Mouse (Mus musculus) skeletal muscle tissue, adult 2 months (tissue): ENCODE results near the gene Rfx8.
A peak's percentile ranks its signal among the peaks of the same experiment; 100 is the strongest.
"Not testable (repeated sequence)": the region's sequence is repeated elsewhere in the genome, so short reads cannot be mapped to it uniquely, and the experiment has no call there.

Experiments
- DNase-seq: peaks from one replicate; pipeline ENCODE4 v3.0.0-alpha.2; 2012; ENCODE audit warnings: low read depth, low spot score

Gene Rfx8

GRCm38 (mm10) chr1:39694756-39695155 lies 26.0 kb downstream of the Rfx8 start:
- DNase-seq, result no peak

- no peak for DNase-seq
Observed at GRCm38 (mm10) chr1:39691974-39692373, 28.8 kb downstream of the Rfx8 start.

GRCm38 (mm10) chr1:39691061-39691460 lies 29.7 kb downstream of the Rfx8 start:
- DNase-seq, result no peak

GRCm38 (mm10) chr1:39688573-39688972 lies 32.2 kb downstream of the Rfx8 start:
- no peak for DNase-seq

DNA sequence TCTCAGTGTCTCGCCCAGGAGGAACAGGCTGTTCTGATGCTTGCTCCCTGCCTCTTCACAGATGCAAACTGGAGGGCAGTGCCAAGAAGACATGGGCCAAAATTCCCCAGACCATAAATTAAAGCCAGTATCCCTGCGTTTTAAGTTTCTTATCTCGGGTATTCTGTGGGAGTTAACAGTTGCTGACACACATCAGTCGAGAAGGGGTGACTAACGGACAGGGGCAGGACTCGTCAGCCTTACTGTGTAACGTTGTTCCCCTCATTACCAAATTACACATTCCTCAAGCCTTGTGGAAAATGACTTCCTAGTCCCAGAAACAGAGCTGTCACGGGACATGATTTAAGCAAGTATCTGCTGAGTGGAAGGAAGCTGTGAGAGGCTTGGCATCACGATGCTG lies 33.5 kb downstream of the Rfx8 start:
- no peak for DNase-seq

DNA sequence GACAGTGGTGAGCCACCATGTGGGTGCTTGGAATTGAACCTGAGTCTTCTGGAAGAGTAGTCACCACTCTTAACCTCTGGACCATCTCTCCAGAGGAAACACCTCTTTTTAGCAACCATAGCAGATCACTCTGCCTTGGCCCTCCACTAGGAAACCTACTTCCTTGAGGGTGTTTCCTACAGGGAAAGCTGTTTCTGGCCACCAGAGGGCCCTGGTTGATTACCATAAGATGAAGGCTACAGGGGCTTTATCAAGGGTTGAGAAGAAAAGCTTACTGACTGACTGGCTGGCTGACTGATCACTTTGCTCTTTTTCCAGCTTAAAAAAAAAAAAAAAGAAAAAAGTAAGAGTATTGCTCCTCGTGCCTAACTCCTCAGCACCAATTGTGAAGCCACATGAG lies 35.0 kb downstream of the Rfx8 start:
- DNase-seq, result peak; percentile 66

DNA sequence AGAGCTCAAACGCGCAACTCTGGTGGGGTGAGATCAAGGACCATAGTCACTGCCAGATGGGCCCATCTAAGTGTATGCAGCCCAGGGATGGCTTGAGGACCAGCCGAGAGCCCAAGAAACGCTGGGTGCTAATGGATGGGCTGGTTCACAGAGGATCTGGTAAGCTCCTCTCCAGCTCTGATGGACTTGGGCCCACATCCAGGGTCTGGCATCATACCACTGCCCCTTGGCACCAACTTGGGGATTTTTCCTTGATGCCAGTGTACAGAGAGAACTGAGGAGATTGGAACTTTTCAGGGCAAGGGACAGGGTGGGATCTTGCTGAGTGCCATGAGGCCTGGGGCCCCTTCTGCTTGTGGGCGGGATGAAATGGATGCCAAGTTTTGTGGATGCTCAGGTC lies 39.2 kb downstream of the Rfx8 start:
- no peak for DNase-seq

- no peak for DNase-seq
Observed at GRCm38 (mm10) chr1:39680546-39680945, 40.3 kb downstream of the Rfx8 start.

DNA sequence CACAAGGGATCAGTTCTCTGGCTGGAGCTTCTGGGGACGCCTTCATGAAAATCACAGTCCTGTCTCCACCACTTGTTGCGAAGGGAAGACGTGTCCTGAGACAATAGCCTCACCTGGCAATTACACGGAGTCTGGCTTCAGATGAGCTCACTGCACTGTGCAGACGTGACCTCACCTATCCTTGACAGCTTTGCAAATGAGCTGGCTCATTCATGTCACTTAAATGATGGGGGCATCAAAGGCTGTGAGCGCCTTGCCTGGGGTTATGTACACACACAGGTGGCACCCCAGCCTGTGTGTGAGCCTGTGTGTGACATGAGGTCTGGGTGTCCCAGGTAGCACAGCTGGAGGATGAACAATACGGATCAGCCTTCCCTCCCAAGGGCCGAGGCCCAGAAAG lies 41.9 kb downstream of the Rfx8 start:
- no peak for DNase-seq

DNA sequence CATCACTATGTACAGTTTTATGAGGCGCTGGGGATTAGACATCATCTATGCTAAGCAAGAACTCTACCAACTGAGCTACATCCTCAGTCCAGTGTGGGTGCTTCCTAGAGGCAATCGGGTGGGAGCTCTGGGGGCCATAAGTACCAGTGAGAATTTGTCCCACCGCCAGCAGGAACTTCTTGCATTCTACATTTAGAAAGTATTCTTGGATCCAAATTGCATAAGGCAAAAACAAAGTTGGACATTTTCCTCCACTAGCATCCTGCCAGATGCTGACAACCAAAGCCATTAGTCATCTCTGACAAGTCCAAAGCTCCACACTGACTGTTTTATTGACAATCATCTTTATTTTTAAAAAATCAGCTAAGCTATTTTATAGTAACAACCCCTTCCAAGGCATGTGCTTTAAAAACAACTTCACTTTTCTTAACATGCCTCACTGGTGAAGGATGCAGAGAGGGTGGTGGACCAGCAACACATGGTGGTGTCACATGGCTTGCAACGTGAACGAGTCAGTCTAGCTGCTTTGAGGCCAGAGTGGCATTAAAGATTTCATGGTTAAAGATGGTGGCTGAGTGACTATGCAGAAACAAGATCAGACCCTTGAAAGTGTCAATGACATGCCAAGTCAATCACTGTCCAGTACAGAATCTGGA lies 44.4 kb downstream of the Rfx8 start:
- DNase-seq, result peak; percentile 34

GRCm38 (mm10) chr1:39672362-39673105 lies 48.3 kb downstream of the Rfx8 start:
- DNase-seq, result no peak

DNA sequence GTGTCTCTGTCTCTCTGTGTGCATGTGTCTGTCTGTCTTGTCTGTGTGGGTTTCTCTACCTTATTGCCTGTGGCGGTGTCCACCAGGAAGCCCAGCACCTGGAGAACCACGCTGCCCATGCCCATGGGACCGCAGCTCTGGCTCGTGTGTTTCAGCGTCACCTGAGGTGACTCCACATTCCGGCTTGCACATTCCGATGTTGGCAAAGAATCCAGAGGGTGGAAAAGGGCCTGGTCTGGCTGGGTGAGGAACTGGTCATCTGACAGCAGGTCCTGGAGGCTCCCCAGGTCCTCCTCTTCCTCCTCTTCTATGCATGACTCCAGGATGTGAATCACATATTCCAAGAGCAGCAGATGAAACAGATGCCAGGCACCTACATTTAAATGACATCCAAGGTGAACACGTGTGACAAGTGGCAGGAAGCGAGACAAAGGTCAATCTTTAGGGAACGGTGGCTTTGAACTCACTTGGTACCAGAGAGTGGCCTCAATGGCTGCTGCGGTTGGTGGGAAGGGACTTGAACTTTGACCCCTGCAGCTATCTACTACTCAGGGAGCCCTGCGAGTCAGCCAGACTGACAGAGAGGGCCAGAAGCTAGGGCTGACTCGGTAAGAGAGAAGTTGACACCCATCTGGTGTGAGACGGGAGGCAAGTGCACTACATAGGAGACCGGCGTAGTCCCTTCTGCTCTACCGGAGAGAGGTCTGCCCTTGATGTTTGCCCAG lies 50.4 kb downstream of the Rfx8 start:
- DNase-seq, result no peak

DNA sequence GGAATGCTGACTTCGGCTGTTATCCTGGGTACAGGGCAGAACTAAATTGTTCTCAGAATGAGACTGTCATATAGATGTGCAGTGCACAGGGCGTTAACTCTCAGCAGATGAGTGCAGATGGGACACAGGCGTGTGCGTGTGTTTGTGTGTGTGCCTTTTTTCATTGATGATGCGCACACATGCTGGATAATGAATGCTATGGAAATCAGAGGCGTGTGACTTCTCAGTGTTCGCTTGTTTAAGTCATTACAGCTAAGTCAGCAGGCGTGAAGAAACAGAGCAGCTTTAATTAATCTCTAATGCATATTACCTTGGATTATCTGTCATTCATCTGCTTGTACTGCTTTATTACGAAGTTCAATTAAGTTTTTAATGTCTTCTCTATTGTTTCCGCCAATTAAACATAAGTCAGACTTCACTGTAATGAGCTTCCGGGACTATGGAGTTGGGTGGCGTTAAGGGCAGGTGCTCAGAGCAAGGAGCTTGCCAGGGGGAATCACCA lies 54.0 kb downstream of the Rfx8 start:
- DNase-seq, result no peak

GRCm38 (mm10) chr1:39664039-39664625 lies 56.7 kb downstream of the Rfx8 start:
- DNase-seq, result no peak

GRCm38 (mm10) chr1:39663050-39663449 lies 57.7 kb downstream of the Rfx8 start:
- no peak for DNase-seq

- no peak for DNase-seq
Observed at GRCm38 (mm10) chr1:39656976-39657529, 63.7 kb downstream of the Rfx8 start.

DNA sequence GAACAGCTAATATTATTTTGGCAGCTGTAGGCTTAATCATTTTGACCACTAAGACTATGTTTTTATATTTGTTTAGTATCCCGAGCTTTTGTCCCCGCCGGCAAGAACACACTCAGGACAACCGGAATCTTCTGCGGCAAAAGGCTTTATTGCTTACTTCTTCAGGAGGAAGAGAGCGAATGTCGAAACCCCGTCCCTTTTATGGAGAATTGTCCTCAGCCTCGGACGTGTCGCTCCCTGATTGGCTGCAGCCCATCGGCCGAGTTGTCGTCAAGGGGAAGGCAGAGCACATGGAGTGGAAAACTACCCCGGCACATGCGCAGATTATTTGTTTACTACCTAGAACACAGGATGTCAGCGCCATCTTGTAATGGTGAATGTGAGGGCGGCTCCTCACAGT lies 65.9 kb downstream of the Rfx8 start:
- not testable (repeated sequence) for DNase-seq

DNA sequence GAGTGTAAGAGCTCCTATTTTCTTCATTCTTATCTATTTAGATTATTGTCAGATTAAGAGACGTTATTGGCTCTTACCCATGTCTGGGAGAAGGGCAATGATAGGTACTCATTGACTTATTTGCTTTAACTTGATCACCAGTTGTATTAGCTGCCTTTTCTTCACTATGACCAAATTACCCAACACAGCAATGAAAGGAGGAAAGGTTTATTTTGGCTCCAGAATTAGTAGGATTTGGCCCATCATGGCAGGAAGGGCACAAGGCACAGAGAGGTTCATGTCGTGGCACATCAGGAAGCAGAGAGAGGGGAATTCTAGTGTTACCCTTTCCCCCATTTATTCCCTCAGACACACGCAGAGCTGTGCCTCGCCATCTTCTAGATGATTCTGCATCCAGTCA lies 67.8 kb downstream of the Rfx8 start:
- no peak for DNase-seq

DNA sequence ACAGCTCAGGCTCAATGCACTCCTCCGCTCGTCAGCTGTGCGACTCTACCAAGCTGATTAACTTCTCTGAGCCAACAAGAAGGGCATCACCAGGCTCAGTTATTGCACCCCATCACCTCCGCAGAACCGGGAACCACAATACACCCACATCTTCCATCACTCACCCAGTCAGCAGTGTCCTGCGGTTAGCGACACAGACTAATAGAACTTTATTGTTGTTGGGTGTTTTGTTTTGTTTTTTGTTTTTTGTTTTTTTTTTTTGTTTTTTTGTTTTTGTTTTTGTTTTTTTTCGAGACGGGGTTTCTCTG lies 69.6 kb downstream of the Rfx8 start, which contains the start of gene Creg2:
TSS of gene Creg2 (minus strand) at position 234 of the 308 bp plus-strand sequence.
- no peak for DNase-seq

DNA sequence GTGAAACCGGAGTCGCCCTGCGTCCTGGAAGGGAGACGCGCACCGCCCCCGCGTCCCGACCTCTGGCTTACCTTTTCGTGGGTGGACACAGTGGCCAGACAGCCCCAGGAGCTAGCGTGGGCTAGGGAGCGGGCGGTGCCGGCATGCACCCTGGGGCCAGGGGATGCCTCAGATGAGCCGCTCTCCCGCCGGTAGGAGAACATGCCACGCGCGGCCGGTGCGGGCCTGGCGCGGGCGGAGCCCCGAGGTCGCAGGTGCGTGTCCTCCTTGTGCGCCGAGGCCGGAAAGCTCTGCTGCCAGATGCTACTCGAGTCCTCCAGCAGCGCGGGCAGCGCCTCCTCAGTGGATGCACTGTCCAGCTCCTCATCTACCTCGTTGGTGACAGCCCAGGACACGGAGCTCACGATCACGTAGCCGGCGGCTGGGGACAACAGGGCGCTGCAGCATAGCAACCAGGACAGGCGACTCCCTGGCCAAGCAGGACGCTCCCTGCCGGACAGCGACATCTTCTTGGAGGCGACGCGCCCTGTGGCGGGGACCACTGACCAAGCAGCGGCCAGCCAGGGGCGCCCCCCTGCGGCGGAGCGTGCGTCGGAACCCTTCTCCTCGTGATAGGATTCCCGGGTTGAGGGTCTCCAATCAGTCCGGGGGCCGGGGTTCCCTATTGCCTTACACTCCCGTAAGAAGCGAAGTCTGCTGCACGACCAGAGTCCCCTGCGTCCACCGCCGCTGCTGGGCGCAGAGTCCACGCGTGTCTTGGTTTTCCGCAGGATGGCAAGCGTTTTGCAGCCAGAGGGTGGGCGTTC lies 70.2 kb downstream of the Rfx8 start:
- peak; percentile 24 for DNase-seq
